Mouse (Mus musculus) C2C12 (cell line): ENCODE measurements around the gene Eif1ad. TPM values are rescaled to one million over a fixed set of nuclear protein-coding genes. Genes with fewer than 3 reads are reported as not detected.
A peak's percentile ranks its signal among the peaks of the same experiment; 100 is the strongest.
"Not testable (repeated sequence)": the region's sequence is repeated elsewhere in the genome, so short reads cannot be mapped to it uniquely, and the experiment has no call there.

Source experiments
- H3K27me3 ChIP-seq: one replicate; pipeline ENCODE4 v1.6.1; 2011; ENCODE audit not compliant: control insufficient read depth, insufficient read depth, insufficient read length
- H3K36me3 ChIP-seq: one replicate; pipeline ENCODE4 v1.6.1; 2011; ENCODE audit not compliant: control insufficient read depth, insufficient read depth
- H3K4me3 ChIP-seq: one replicate; pipeline ENCODE4 v1.5.1; 2011; ENCODE audit warnings: mild to moderate bottlenecking, control low read depth; ENCODE audit not compliant: poor library complexity, insufficient read depth, severe bottlenecking
- H3K79me2 ChIP-seq: one replicate; pipeline ENCODE4 v1.6.1; 2011; ENCODE audit not compliant: control insufficient read depth, insufficient read depth
- H3K79me3 ChIP-seq: one replicate; pipeline ENCODE4 v1.6.1; 2011; ENCODE audit warnings: low read depth, control low read depth
- H3ac ChIP-seq: one replicate; pipeline ENCODE3; 2011; ENCODE audit warnings: low read depth; ENCODE audit not compliant: control insufficient read depth, insufficient read length
- CEBPB ChIP-seq: IDR thresholded peaks from one replicate; pipeline ENCODE4 v1.6.1; 2011; ENCODE audit warnings: low read depth, mild to moderate bottlenecking, control low read depth, moderate library complexity
- CTCF ChIP-seq: IDR thresholded peaks from one replicate; pipeline ENCODE4 v1.5.1; 2011; ENCODE audit not compliant: control insufficient read depth, insufficient read depth, insufficient read length
- FOSL1 ChIP-seq: IDR thresholded peaks from one replicate; pipeline ENCODE4 v1.8.0; 2011; ENCODE audit warnings: mild to moderate bottlenecking, low read length; ENCODE audit not compliant: poor library complexity, insufficient read depth, severe bottlenecking
- MAX ChIP-seq: IDR thresholded peaks from one replicate; pipeline ENCODE4 v1.6.1; 2011; ENCODE audit warnings: mild to moderate bottlenecking, control low read depth
- MYOD1 ChIP-seq: IDR thresholded peaks from one replicate; pipeline ENCODE4 v1.6.1; 2011; ENCODE audit warnings: low read depth; ENCODE audit not compliant: control insufficient read depth, insufficient read length
- MYOG ChIP-seq: IDR thresholded peaks from one replicate; pipeline ENCODE4 v1.6.1; 2011; ENCODE audit not compliant: control insufficient read depth, insufficient read length; ENCODE audit errors: extremely low read depth
- USF1 ChIP-seq: IDR thresholded peaks from one replicate; pipeline ENCODE4 v1.6.1; 2011; ENCODE audit warnings: low read depth, mild to moderate bottlenecking, control low read depth, moderate library complexity
- polyA plus RNA-seq: library from polyadenylated mRNA; unstranded; fragments of >200 nt; fragmentation: generic; extraction: Trizol; gene quantifications from one replicate; pipeline ENCODE4 v1.2.1, GENCODE M21; 2012; ENCODE audit warnings: missing spikeins

Eif1ad gene
- polyA plus RNA-seq, 1 experiment: 48.5 TPM

GRCm38 (mm10) chr19:5337975-5338374 lies 28.6 kb upstream of the Eif1ad start:
- Histone ChIP-seq H3K79me3 (no peaks in the 10 kb centered on the region), H3ac (no peak overlapping the region), H3K36me3 (no peaks in the 10 kb centered on the region), H3K27me3 (no peaks in the 10 kb centered on the region), H3K4me3 (no peak overlapping the region), H3K79me2 (no peaks in the 10 kb centered on the region)
- TF ChIP-seq MYOD1: no peak
- peak; percentile 69 for TF ChIP-seq CTCF

DNA sequence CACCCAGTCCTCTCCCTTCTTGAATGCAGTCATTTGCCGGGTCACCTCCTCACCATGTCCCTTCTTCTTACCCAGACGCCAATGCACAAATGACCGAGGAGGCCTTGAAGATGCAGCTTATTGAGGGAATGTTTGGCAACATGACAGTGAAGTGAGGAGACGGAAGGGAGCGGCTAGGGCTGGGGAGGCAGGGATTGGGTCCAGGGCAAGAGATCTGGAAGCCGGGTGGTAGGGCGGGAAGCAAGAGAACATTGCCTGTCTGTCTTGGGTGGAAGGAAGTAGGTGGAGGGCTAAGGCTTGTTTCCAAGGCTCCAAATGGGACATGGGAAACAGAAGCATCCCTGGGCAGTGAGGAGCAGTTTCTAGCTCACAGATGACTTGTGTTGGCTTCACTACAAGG lies 25.2 kb upstream of the Eif1ad start:
- Histone ChIP-seq H3ac (no peak overlapping the region), H3K27me3 (no peaks in the 10 kb centered on the region), H3K79me3 (no peaks in the 10 kb centered on the region), H3K36me3 (no peaks in the 10 kb centered on the region), H3K79me2 (peaks cover 7% of the 10 kb centered on the region), H3K4me3 (no peak overlapping the region)
- no peak for TF ChIP-seq USF1
- TF ChIP-seq CTCF: no peak
- TF ChIP-seq MAX: no peak
- no peak for TF ChIP-seq MYOD1
- TF ChIP-seq FOSL1: no peak
- no peak for TF ChIP-seq MYOG
- no peak for TF ChIP-seq CEBPB

GRCm38 (mm10) chr19:5345297-5346131 lies 21.0 kb upstream of the Eif1ad start:
- Histone ChIP-seq H3K27me3 (no peaks in the 10 kb centered on the region), H3ac (no peak overlapping the region), H3K36me3 (no peaks in the 10 kb centered on the region), H3K79me3 (no peaks in the 10 kb centered on the region), H3K79me2 (peaks cover 7% of the 10 kb centered on the region), H3K4me3 (no peak overlapping the region)
- TF ChIP-seq CTCF (no peak), MYOG (no peak), MYOD1 (peak; percentile 92), MAX (peak; percentile 85), USF1 (peak; percentile 97), CEBPB (no peak), FOSL1 (peak; percentile 12)

DNA sequence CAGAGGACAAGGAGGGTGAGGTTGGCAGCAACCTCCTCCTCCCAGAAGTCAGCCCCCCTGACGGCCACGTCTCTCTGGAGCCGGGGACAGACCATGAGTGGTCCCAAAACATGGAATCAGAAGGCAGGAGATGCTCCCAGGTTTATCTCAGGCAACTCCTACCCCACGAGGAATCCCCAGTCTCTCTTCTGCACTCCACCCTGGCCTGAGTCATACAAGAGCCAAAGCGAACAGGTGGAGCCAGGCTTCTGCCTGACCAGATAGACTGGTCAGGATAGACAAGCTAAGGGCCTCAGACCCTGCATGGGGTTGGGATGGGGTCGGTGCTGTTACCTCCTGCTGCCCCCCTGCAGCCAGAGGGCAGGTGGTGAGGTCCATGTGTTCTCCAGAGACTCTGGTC lies 18.5 kb upstream of the Eif1ad start:
- Histone ChIP-seq H3ac (no peak overlapping the region), H3K79me3 (no peaks in the 10 kb centered on the region), H3K4me3 (no peak overlapping the region), H3K27me3 (no peaks in the 10 kb centered on the region), H3K79me2 (peaks cover 7% of the 10 kb centered on the region), H3K36me3 (no peaks in the 10 kb centered on the region)
- TF ChIP-seq CEBPB (no peak), CTCF (no peak), FOSL1 (no peak), MYOG (no peak), MYOD1 (peak; percentile 36)

DNA sequence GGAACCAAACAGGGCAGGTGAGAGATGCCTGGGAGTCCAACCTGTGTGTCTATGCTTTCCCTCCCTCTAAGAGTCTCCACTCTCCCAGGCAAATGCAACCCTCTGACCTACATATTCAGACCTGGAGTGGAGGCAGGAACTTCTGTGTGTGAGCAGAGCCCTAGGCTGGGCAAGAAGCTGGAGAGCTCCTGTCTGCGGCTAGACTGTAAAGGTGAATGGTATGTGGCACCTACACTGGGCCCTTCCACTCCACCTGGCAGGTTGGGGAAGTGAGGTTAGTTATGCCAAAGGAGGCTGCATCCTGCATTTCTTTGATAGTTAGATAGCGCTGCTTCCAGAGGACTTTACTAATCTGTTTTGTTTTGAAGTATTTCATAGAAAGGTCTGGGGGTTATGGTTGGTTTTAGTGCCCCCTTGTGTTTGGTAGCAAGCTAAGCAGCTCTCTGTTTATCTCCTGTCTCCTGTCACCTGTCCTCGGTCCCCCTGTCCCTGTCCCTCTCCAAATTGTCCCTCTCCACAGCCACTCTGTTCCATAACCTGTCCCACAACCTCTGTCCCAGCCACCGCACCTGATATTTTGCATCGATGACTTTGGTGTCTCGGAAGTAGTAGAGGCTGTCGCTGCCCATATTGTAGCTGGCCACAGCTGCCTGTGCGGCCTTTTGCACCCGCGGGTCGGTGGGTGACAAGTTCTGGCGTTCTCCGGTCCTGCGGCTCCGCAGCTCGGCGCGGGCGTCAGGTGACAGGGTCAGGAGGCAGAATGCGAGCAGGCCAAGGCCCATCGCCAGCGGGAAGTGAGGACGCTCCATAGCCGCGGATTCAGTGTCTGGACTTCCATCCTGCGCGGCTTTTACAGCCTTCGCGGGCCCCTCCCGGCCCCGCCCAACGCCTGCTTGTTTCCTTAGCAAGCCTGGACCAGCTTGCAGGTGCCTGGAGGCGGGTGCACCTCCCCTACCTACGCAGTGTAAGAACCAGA lies 17.7 kb upstream of the Eif1ad start:
- peak overlapping the region; percentile 82 for H3ac ChIP-seq
- no peaks in the 10 kb centered on the region for H3K27me3 ChIP-seq
- no peaks in the 10 kb centered on the region for H3K36me3 ChIP-seq
- H3K79me2 ChIP-seq: peaks cover 2% of the 10 kb centered on the region
- H3K4me3 ChIP-seq: no peak overlapping the region
- H3K79me3 ChIP-seq: no peaks in the 10 kb centered on the region
- TF ChIP-seq USF1: no peak
- TF ChIP-seq CTCF: peak; percentile 13

DNA sequence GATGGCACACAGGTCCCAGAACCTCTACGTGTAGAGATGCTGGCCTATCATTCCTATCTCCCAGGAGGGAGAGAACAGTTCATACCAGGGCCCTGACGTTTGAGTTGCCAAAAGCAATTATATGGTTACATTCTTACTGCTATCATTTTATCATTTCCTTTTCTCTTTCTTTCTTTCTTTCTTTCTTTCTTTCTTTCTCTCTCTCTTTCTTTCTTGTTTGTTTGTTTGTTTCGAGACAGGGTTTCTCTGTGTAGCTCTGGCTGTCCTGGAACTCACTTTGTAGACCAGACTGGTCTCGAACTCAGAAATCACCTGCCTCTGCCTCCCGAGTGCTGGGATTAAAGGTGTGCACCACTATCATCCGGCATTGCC lies 17.1 kb upstream of the Eif1ad start, which contains the start of gene Cst6:
TSS of gene Cst6 (minus strand) at position 73 of the 372 bp plus-strand sequence.
- not testable (repeated sequence) for H3K79me2 ChIP-seq, H3K79me3 ChIP-seq, H3K27me3 ChIP-seq, H3K36me3 ChIP-seq, H3K4me3 ChIP-seq
- H3ac ChIP-seq: peak within 1 kb of the TSS; percentile 82
